ENCODE assay signal across 19 mouse cellular contexts in genomic region chr12:77855796-77856195, GRCm38 (mm10).
DNase-seq lines count a peak whose midpoint lies in the region; ATAC-seq lines count a peak whose summit lies in the region.
"Had no signal": no experiment of that assay in that cellular context is flagged by ENCODE, and none has a peak within 500 bp of the region (broad histone marks: within the 10 kb centered on the region; RNA-seq: fewer than 3 reads in every experiment).

No protein-coding gene starts in this region.

- WGBS in hindbrain, embryonic 14.5 days = 53% methylated on average over 12 of the region's 12 CpGs
- 52% methylated on average over 12 of the region's 12 CpGs for WGBS in hindbrain, embryonic 13.5 days

- no peaks in the 10 kb centered on the region for H3K27me3 ChIP-seq in hindbrain, embryonic 14.5 days (ENCODE audit: control insufficient read depth, insufficient read depth, low read length)
- no peaks in the 10 kb centered on the region for H3K27me3 ChIP-seq in hindbrain, embryonic 13.5 days
- H3K27me3 ChIP-seq: embryonic facial prominence, embryonic 15.5 days; forebrain, embryonic 13.5 days had no signal

- H3K27ac ChIP-seq in hindbrain, embryonic 14.5 days = no peak overlapping the region
- no peak overlapping the region for H3K27ac ChIP-seq in hindbrain, embryonic 13.5 days
- H3K27ac ChIP-seq: embryonic facial prominence, embryonic 15.5 days; forebrain, embryonic 13.5 days had no signal

- H3K9ac ChIP-seq in hindbrain, embryonic 14.5 days = no peak overlapping the region
- no peak overlapping the region for H3K9ac ChIP-seq in hindbrain, embryonic 13.5 days
- H3K9ac ChIP-seq: embryonic facial prominence, embryonic 15.5 days; forebrain, embryonic 13.5 days had no signal

- no peak overlapping the region for H3K4me3 ChIP-seq in hindbrain, embryonic 14.5 days (replicated peaks; ENCODE audit: low read length)
- H3K4me3 ChIP-seq in hindbrain, embryonic 13.5 days = no peak overlapping the region
- H3K4me3 ChIP-seq: embryonic facial prominence, embryonic 15.5 days; forebrain, embryonic 13.5 days had no signal

- H3K9me3 ChIP-seq in hindbrain, embryonic 14.5 days (ENCODE audit: control insufficient read depth, low read length) = no peaks in the 10 kb centered on the region
- H3K9me3 ChIP-seq in hindbrain, embryonic 13.5 days = no peaks in the 10 kb centered on the region
- H3K9me3 ChIP-seq: embryonic facial prominence, embryonic 15.5 days; forebrain, embryonic 13.5 days had no signal

- H3K4me2 ChIP-seq in hindbrain, embryonic 14.5 days (replicated peaks) = no peak overlapping the region
- no peak overlapping the region for H3K4me2 ChIP-seq in hindbrain, embryonic 13.5 days
- H3K4me2 ChIP-seq: embryonic facial prominence, embryonic 15.5 days; forebrain, embryonic 13.5 days; heart, embryonic 11.5 days had no signal

- H3K4me1 ChIP-seq in hindbrain, embryonic 14.5 days (replicated peaks; ENCODE audit: control insufficient read depth, insufficient read depth, low read length) = peaks cover 23% of the 10 kb centered on the region
- H3K4me1 ChIP-seq in hindbrain, embryonic 13.5 days (replicated peaks) = peaks cover 47% of the 10 kb centered on the region
- H3K4me1 ChIP-seq: embryonic facial prominence, embryonic 15.5 days had no signal

- H3K36me3 ChIP-seq in hindbrain, embryonic 14.5 days (replicated peaks; ENCODE audit: control insufficient read depth, insufficient read depth) = no peaks in the 10 kb centered on the region
- H3K36me3 ChIP-seq in hindbrain, embryonic 13.5 days = no peaks in the 10 kb centered on the region
- H3K36me3 ChIP-seq: embryonic facial prominence, embryonic 15.5 days had no signal

- peak; percentile 66 to 76 for DNase-seq in cerebellum, postnatal 10 days
- DNase-seq in cerebellum, adult 11 months = no peak
- DNase-seq in hindbrain, embryonic 14.5 days (ENCODE audit: low spot score) = peak; percentile 48
- DNase-seq in right cerebral cortex, postnatal 4 days = peak; percentile 10
- DNase-seq in right cerebral cortex, postnatal 10 days (ENCODE audit: low spot score in 2 of 2) = no peak
- peak; percentile 11 for DNase-seq in retina, postnatal 7 days (ENCODE audit: low read depth, low spot score)
- no peak for DNase-seq in yolk sac, embryonic 10.5 days (ENCODE audit: low spot score)
- DNase-seq: adrenal gland, postnatal 36 days; gastrocnemius, postnatal 14 days; kidney, postnatal 14 days; liver; lung, adult 2 months; lung, postnatal 4 days; thymus, postnatal 36 days had no signal

- peak; percentile 41; the same call in 1 of the 2 replicates for ATAC-seq in hindbrain, embryonic 14.5 days (ENCODE audit: low FRiP score)
- ATAC-seq in hindbrain, embryonic 13.5 days (ENCODE audit: low FRiP score) = no peak
- ATAC-seq: forebrain, embryonic 13.5 days; intestine, postnatal 0 days had no signal

Comparison
In these comparisons a context has a peak if more than half of its experiments do, and no peak if none do; other contexts are left out.
1. DNase-seq: peak in cerebellum, postnatal 10 days (2 of 2), hindbrain, embryonic 14.5 days (single experiment), right cerebral cortex, postnatal 4 days (single experiment) and retina, postnatal 7 days (single experiment); none in cerebellum, adult 11 months (single experiment), right cerebral cortex, postnatal 10 days (0 of 2) and yolk sac, embryonic 10.5 days (single experiment).